Mouse (Mus musculus): ENCODE measurements around the gene Dpp9.

GRCm38 (mm10) chr17:56224916-56225315 is 6.2 kb upstream of the Dpp9 start:
- TF ChIP-seq CTCF (IDR thresholded peaks at IDR 0.05; ENCODE audit: low read depth) (no peak), EP300 (IDR thresholded peaks at IDR 0.05; ENCODE audit: low read depth) (no peak)
